Mouse (Mus musculus) cerebellum, adult 11-12 months (tissue): Measurements from ENCODE around the gene Lsm7.

Experiments used
- DNase-seq: peaks from one replicate; pipeline ENCODE4 v3.0.0; 2022

Gene Lsm7

DNA sequence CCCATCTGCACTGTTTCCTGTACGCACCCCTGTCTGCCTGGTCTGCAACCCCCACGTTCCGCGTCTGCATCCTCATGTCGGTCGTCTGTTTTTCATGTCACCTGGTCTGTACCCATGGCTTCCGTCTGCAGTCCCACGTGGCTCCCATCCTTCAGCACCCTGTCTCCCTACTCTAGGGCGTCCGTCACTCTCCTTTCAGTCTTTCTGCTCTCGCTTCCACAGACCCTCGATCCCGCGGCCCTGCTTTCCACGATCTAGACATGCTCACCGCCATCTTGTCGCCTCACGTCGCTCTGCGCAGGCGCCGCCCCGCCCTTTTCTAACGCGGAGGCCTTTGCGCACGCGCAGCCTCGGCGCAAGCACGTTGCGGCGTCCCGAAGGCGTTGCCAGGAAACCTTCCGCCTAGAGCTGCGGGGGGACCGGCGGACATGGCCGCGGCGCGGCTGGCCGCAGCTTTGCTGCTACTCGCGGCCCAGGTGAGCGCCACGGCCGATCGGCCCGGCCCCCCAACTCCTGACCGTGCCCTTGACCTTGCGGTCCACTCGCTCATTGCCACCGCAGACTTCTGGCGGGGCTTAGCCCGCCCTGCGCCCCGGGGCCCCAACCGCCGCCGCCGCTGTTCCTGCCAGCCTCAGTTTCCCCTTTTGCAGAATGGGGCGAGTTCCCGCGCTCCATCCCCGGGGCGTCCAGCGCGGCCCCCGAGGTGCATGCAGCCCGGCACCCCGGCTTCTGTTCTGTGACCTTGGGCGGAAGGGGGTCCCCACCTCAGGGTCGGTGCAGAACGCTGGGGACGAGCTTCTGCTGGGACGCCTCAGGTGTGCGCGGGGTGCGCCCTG is at the start of gene Lsm7, which contains the start of gene Sppl2b:
Gene Lsm7 (minus strand): TSS at position 297 of the 836 bp plus-strand sequence.
Gene Sppl2b (plus strand): TSS at position 363 of the 836 bp plus-strand sequence.
- peak; percentile 96 for DNase-seq

- DNase-seq: peak; percentile 51
Observed at GRCm38 (mm10) chr10:80904709-80905108, 49.7 kb upstream of the Lsm7 start.

DNA sequence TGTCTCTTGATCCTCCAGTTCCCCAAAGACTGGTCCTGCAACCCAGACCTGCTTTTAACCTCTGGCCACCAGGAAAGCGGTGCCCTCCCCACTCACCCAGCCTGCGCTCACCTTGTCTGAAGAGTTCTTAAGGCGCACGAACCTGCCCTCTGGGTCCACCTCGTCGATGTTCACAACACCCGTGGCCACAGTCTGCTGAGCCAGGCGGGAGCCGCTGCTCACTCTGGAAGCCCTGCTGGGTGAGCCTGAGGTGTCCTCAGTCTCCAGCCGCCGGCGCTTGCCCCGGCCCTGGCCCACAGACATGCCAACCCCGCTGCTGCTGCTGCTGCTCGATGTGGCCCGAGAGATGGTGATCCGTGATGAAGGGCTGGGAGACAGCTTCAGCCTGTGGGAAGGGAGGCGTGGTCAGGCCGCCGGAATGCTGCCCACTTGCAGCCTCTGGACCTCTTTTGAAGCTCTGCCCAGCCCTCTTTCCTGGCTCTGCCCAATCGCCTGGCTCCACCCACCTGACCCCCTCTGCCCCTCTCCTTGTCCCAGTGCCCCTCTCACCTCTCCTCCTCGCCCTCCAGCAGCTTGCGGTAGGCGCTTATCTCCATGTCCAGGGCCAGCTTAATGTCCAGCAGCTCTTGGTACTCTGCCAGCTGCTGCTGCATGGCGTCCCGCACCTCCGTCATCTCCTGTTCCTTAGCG is 49.1 kb upstream of the Lsm7 start:
- DNase-seq: peak; percentile 66

GRCm38 (mm10) chr10:80903282-80903681 is 48.3 kb upstream of the Lsm7 start:
- peak; percentile 64 for DNase-seq

DNA sequence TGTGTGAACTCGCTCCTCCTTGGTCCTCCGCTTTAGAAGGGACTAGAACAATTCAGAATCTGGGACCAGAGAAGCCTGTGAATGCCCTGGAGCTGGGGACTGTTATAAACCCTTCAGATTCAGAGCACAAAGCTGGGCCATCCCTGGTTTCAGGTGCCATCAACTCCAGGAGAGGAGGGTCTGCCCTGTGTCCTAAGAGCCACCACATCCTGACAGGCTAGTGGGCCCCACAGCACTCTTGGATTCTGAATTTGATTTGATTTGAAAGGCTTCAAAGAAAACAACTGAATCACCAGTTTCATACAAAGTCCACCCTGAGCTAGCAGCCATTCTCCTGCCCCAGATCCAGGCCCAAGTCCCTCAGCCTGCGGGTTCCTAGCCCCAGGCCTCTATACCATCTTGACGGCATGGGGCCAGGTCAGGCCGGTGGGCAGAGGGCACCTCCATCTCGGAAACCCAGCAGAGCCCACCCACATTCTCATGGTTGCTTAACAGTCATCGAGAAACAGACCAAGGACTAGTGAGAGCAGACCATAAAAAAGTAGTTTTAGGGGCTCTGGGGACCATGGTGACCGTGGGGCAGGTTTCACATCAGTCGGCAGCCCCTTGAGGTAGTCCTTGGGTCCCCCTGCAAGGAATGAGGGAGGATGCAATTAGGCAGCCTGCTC is 47.4 kb upstream of the Lsm7 start:
- DNase-seq: peak; percentile 48

DNA sequence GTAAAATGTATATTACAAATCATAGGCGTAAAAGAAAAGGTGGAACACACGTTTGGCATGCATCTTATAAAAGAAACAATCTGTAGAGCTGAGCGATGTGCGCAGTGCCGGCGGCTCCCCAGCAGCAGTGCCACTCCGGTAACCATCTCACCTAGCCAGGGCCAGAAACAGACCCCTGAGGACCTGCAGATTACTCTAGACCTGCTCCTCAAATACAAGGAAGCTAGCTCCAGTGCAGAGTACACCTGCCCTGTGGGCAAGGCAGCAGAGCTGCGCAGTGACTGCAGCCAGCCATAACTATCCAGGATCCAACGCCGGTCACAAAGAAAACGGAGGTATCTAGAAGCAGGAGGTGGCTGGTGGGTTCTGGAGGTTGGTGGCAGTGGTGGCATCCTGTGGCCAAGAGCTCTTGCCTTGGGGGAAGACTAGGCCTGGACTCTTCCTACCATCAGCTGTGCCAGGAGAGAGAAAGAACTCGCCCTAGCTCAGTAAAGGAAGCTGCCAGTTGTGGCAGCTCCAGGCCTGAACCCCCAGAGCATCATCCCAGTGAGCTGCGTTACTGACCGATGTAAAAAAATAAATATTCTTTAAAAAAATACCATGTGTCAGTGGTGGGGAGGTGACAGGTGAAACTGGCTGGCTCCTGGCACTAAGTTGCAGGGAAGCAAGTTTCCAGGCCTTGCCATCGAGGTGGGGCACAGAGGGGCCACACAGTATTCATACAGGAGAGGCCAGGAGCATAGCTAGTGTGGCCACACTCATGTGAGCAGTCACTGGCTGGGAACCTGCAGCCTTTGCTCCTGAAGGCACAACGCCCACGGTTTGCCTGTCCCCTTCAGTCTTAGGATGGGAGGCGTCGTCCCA is 46.6 kb upstream of the Lsm7 start:
- DNase-seq: peak; percentile 70

GRCm38 (mm10) chr10:80900318-80901247 is 45.6 kb upstream of the Lsm7 start, which contains the start of gene Timm13:
Gene Timm13 (minus strand): TSS chr10:80900969.
- peak; percentile 99 for DNase-seq

DNA sequence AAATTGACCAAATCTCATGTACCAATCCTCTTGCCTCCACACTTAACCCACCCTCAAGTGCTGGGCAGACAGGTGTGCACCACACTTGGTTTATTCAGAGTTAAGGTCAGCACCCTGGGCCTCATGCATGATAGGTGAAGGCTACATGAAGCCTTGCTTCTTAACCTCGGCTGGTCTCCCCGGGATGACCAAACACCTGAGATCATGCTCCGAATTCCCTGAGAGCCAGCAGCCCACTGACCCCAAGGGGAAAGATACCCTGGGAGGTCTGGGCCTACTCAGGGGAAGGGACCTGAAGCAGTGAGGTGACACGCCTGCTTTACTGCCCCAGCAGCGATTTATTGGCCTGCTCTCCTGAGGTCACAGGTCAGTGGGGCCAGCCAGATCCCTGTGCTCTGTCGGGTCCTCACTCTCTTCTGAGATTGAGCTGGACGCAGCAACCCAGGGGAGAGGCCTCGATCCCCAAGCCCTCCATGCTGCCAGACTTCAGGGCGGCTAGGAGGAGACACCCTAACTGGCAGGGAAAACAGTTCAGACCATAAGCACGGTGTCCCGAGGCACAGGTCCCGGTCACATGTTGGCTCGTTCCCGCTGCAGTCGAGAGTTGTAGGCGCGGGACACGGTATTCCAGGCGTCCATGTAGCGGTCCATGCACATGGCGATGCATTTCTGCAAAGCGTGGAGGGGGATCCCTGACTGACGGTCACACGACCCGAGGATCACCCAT is 44.7 kb upstream of the Lsm7 start:
- peak; percentile 76 for DNase-seq

- peak; percentile 72 for DNase-seq
Observed at GRCm38 (mm10) chr10:80899074-80899473, 44.1 kb upstream of the Lsm7 start.

GRCm38 (mm10) chr10:80897861-80898510 is 43.0 kb upstream of the Lsm7 start:
- DNase-seq: peak; percentile 58

GRCm38 (mm10) chr10:80896581-80897485 is 41.8 kb upstream of the Lsm7 start:
- DNase-seq: peak; percentile 57

GRCm38 (mm10) chr10:80895697-80896096 is 40.7 kb upstream of the Lsm7 start:
- peak; percentile 35 for DNase-seq

GRCm38 (mm10) chr10:80895100-80895499 is 40.1 kb upstream of the Lsm7 start:
- peak; percentile 43 for DNase-seq

DNA sequence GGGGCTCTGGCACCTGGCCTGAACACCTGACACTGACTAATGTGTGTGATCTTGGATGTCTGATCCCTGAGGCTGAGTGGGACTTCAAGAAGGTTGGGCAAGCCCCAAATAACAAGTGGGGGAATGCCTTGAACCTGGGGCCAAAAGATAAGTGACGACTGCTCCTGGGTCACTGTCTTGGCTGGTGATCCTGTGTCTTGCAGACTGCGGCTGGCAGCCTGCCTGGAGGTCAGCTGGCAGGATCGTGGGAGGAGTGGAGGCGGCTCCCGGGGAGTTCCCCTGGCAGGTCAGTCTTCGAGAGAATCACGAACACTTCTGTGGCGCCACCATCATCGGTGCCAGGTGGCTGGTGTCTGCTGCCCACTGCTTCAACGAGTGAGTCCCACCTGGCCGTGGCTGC is 32.2 kb upstream of the Lsm7 start:
- peak; percentile 86 for DNase-seq

GRCm38 (mm10) chr10:80881301-80881700 is 26.3 kb upstream of the Lsm7 start:
- DNase-seq: peak; percentile 65

DNA sequence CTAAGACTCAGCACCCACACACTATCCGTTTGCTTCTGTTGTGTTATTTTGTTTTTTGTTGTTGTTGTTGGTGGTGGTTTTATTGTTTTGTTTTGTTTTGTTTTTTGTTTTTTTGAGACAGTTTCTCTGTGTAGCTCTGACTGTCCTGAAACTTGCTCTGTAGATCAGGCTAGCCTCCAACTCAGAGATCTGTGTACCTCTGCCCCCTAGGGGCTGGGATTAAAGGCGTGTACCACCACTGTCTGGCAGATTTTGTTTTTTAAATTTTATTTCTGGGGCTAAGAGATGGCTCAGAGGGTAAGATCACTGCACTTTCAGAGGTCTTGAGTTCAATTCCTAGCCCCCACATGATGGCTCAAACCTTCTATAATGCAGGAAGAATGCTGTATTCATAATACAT is 25.9 kb upstream of the Lsm7 start:
- no peak for DNase-seq

GRCm38 (mm10) chr10:80880131-80880641 is 25.2 kb upstream of the Lsm7 start:
- DNase-seq: peak; percentile 59

DNA sequence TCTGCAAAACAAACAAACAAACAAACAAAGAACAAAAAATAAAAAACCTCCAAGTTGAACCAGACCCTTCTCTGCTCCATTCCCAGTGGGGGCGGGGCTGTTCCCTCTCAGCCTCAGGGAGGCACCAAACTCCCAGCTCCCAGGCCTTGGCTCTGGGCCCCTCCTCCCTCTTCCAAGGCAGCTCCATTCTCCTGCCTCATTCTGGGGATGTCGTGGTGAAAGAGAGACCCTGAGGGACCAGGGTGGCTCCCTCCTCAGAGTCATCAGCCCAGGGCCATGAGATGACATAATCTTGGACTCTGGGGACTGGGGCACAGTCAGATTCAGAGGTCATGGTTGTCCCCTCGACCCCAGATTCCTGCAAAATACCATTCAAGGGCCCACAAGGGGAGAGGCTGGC is 21.6 kb upstream of the Lsm7 start:
- peak; percentile 29 for DNase-seq

GRCm38 (mm10) chr10:80876028-80876427 is 21.0 kb upstream of the Lsm7 start:
- peak; percentile 60 for DNase-seq
